Mouse (Mus musculus): Measurements from ENCODE around the gene Smarcc1. TPM values are rescaled to one million over a fixed set of nuclear protein-coding genes. Genes with fewer than 3 reads are reported as not detected.
A peak's percentile ranks its signal among the peaks of the same experiment; 100 is the strongest.

Smarcc1 gene
- total and polyA plus RNA-seq, 3 experiments, result 51.1 to 133 (median 72.8) TPM

GRCm38 (mm10) chr9:110130896-110131524 is 13.5 kb downstream of the Smarcc1 start:
- ATAC-seq (ENCODE audit: extremely low read depth, insufficient number of reproducible peaks, low FRiP score, poor library complexity, severe bottlenecking), result no peak
- Histone ChIP-seq H3K4me1 (ENCODE audit: insufficient read depth, low read depth, low read length) (peaks cover 35% of the 10 kb centered on the region), H3K27me3 (ENCODE audit: insufficient read depth, low read length) (no peaks in the 10 kb centered on the region), H3K36me3 (replicated peaks) (peaks cover 24% of the 10 kb centered on the region), H3K4me3 (ENCODE audit: low read depth, low read length) (peak overlapping the region; percentile 80), H3K9me3 (replicated peaks) (no peaks in the 10 kb centered on the region)
- no peak for DNase-seq (ENCODE audit: low spot score)
- TF ChIP-seq GATA1 (IDR thresholded peaks at IDR 0.05; ENCODE audit: borderline replicate concordance, low read length) (no peak), TAL1 (conservative IDR thresholded peaks at IDR 0.05; ENCODE audit: low read depth, low read length) (no peak), CTCF (IDR thresholded peaks at IDR 0.05; ENCODE audit: low read depth, low read length) (no peak), GATA2 (IDR thresholded peaks at IDR 0.05; ENCODE audit: borderline replicate concordance, low read depth, low read length) (no peak), POLR2AphosphoS5 (IDR thresholded peaks at IDR 0.05; ENCODE audit: insufficient replicate concordance, low read depth, low read length) (no peak)

GRCm38 (mm10) chr9:110131525-110132197 is 14.2 kb downstream of the Smarcc1 start:
- TF ChIP-seq GATA1 (IDR thresholded peaks at IDR 0.05; ENCODE audit: borderline replicate concordance, low read length) (no peak), CTCF (IDR thresholded peaks at IDR 0.05; ENCODE audit: low read depth, low read length) (no peak), TAL1 (conservative IDR thresholded peaks at IDR 0.05; ENCODE audit: low read depth, low read length) (no peak), POLR2AphosphoS5 (IDR thresholded peaks at IDR 0.05; ENCODE audit: insufficient replicate concordance, low read depth, low read length) (no peak), GATA2 (IDR thresholded peaks at IDR 0.05; ENCODE audit: borderline replicate concordance, low read depth, low read length) (no peak)
- ATAC-seq (ENCODE audit: extremely low read depth, insufficient number of reproducible peaks, low FRiP score, poor library complexity, severe bottlenecking), result peak; percentile 90

GRCm38 (mm10) chr9:110132201-110132605 is 14.7 kb downstream of the Smarcc1 start:
- peaks cover 35% of the 10 kb centered on the region for H3K36me3 ChIP-seq (replicated peaks)
- no peaks in the 10 kb centered on the region for H3K27me3 ChIP-seq (ENCODE audit: insufficient read depth, low read length)
- H3K4me1 ChIP-seq (ENCODE audit: insufficient read depth, low read depth, low read length), result peaks cover 42% of the 10 kb centered on the region
- H3K4me3 ChIP-seq (ENCODE audit: low read depth, low read length), result peak overlapping the region; percentile 80
- TF ChIP-seq GATA2 (IDR thresholded peaks at IDR 0.05; ENCODE audit: borderline replicate concordance, low read depth, low read length), result no peak
- TF ChIP-seq TAL1 (conservative IDR thresholded peaks at IDR 0.05; ENCODE audit: low read depth, low read length), result no peak
- TF ChIP-seq POLR2AphosphoS5 (IDR thresholded peaks at IDR 0.05; ENCODE audit: insufficient replicate concordance, low read depth, low read length), result no peak
- TF ChIP-seq GATA1 (IDR thresholded peaks at IDR 0.05; ENCODE audit: borderline replicate concordance, low read length), result no peak
- no peak for TF ChIP-seq CTCF (IDR thresholded peaks at IDR 0.05; ENCODE audit: low read depth, low read length)
- DNase-seq (ENCODE audit: low spot score), result peak; percentile 41
- no peaks in the 10 kb centered on the region for H3K9me3 ChIP-seq (replicated peaks)
- ATAC-seq (ENCODE audit: extremely low read depth, insufficient number of reproducible peaks, low FRiP score, poor library complexity, severe bottlenecking), result no peak

More at GRCm38 (mm10) chr9:110131525-110132197, 14.2 kb downstream of the Smarcc1 start:
- Histone ChIP-seq H3K27me3 (ENCODE audit: insufficient read depth, low read length) (no peaks in the 10 kb centered on the region), H3K4me3 (ENCODE audit: low read depth, low read length) (peak overlapping the region; percentile 80), H3K36me3 (replicated peaks) (peaks cover 31% of the 10 kb centered on the region), H3K9me3 (replicated peaks) (no peaks in the 10 kb centered on the region), H3K4me1 (ENCODE audit: insufficient read depth, low read depth, low read length) (peaks cover 40% of the 10 kb centered on the region)
- peak; percentile 94 for DNase-seq (ENCODE audit: low spot score)

- DNase-seq (ENCODE audit: low spot score) (no peak), ATAC-seq (ENCODE audit: extremely low read depth, insufficient number of reproducible peaks, low FRiP score, poor library complexity, severe bottlenecking) (no peak)
- H3K9me3 ChIP-seq (replicated peaks), result no peaks in the 10 kb centered on the region
- no peak for TF ChIP-seq CTCF (IDR thresholded peaks at IDR 0.05; ENCODE audit: low read depth, low read length)
- no peak for TF ChIP-seq POLR2AphosphoS5 (IDR thresholded peaks at IDR 0.05; ENCODE audit: insufficient replicate concordance, low read depth, low read length)
- TF ChIP-seq GATA1 (IDR thresholded peaks at IDR 0.05; ENCODE audit: borderline replicate concordance, low read length), result no peak
- TF ChIP-seq GATA2 (IDR thresholded peaks at IDR 0.05; ENCODE audit: borderline replicate concordance, low read depth, low read length), result no peak
- TF ChIP-seq TAL1 (conservative IDR thresholded peaks at IDR 0.05; ENCODE audit: low read depth, low read length), result no peak
- H3K4me3 ChIP-seq (ENCODE audit: low read depth, low read length), result peak overlapping the region; percentile 80
- no peaks in the 10 kb centered on the region for H3K27me3 ChIP-seq (ENCODE audit: insufficient read depth, low read length)
- peaks cover 39% of the 10 kb centered on the region for H3K36me3 ChIP-seq (replicated peaks)
- H3K4me1 ChIP-seq (ENCODE audit: insufficient read depth, low read depth, low read length), result peaks cover 47% of the 10 kb centered on the region
These were observed 15.4 kb downstream of the Smarcc1 start for GRCm38 (mm10) chr9:110132921-110133320.

- TF ChIP-seq CTCF (IDR thresholded peaks at IDR 0.05; ENCODE audit: low read depth, low read length) (peak; percentile 29), POLR2AphosphoS5 (IDR thresholded peaks at IDR 0.05; ENCODE audit: insufficient replicate concordance, low read depth, low read length) (no peak)
- H3K4me1 ChIP-seq (ENCODE audit: insufficient read depth, low read depth, low read length), result peaks cover 54% of the 10 kb centered on the region
- ATAC-seq (ENCODE audit: extremely low read depth, insufficient number of reproducible peaks, low FRiP score, poor library complexity, severe bottlenecking), result no peak
- no peaks in the 10 kb centered on the region for H3K27me3 ChIP-seq (ENCODE audit: insufficient read depth, low read length)
- peaks cover 44% of the 10 kb centered on the region for H3K36me3 ChIP-seq (replicated peaks)
- H3K4me3 ChIP-seq (ENCODE audit: low read depth, low read length), result no peak overlapping the region; the same call in 1 of the 2 replicates
- DNase-seq (ENCODE audit: low spot score), result no peak
- H3K9me3 ChIP-seq (replicated peaks), result no peaks in the 10 kb centered on the region
These were observed 16.7 kb downstream of the Smarcc1 start for GRCm38 (mm10) chr9:110134176-110134575.

GRCm38 (mm10) chr9:110139119-110139518 is 21.6 kb downstream of the Smarcc1 start:
- Histone ChIP-seq H3K9me3 (replicated peaks) (no peaks in the 10 kb centered on the region), H3K4me1 (ENCODE audit: insufficient read depth, low read depth, low read length) (peaks cover 43% of the 10 kb centered on the region), H3K36me3 (replicated peaks) (peaks cover 77% of the 10 kb centered on the region), H3K4me3 (ENCODE audit: low read depth, low read length) (no peak overlapping the region; the same call in 1 of the 2 replicates), H3K27me3 (ENCODE audit: insufficient read depth, low read length) (no peaks in the 10 kb centered on the region)
- ATAC-seq (ENCODE audit: extremely low read depth, insufficient number of reproducible peaks, low FRiP score, poor library complexity, severe bottlenecking) (peak; percentile 94), DNase-seq (ENCODE audit: low spot score) (peak; percentile 19)
- TF ChIP-seq TAL1 (conservative IDR thresholded peaks at IDR 0.05; ENCODE audit: low read depth, low read length) (0 out of 2 replicates have a peak, but pooled peaks have one; percentile 34), GATA1 (IDR thresholded peaks at IDR 0.05; ENCODE audit: borderline replicate concordance, low read length) (no peak), POLR2AphosphoS5 (IDR thresholded peaks at IDR 0.05; ENCODE audit: insufficient replicate concordance, low read depth, low read length) (no peak)

Data from G1E (cell line).